Mouse (Mus musculus) liver, embryonic 14.5 days (tissue): ENCODE results near the gene Kcnk13.

Source experiments
- CTCF ChIP-seq: IDR thresholded peaks from 2 replicates; pipeline ENCODE4 v1.5.1; 2016; ENCODE audit warnings: antibody characterized with exemption, low read depth, control low read depth
- EP300 ChIP-seq: IDR thresholded peaks from 2 replicates; pipeline ENCODE4 v1.6.1; 2016; ENCODE audit warnings: antibody characterized with exemption, low read depth

- TF ChIP-seq CTCF (no peak), EP300 (no peak)
Measured at GRCm38 (mm10) chr12:100089265-100089664, 125.0 kb downstream of the Kcnk13 start.
